Mouse (Mus musculus) kidney, embryonic 16.5 days (tissue): ENCODE measurements around the gene Abi3bp. TPM values are rescaled to one million over a fixed set of nuclear protein-coding genes. Genes with fewer than 3 reads are reported as not detected.

Source experiments
- ATAC-seq: fragments of 200-750 bp; cut with Nextera tagmentation; 2 replicates; pipeline ENCODE4 v1.8.0; 2017; ENCODE audit warnings: moderate TSS enrichment; ENCODE audit not compliant: low FRiP score, low TSS enrichment
- H3K27ac ChIP-seq: fragments of 300-500 bp; sonication (generic); 2 replicates; pipeline ENCODE4 v1.5.1; 2014; ENCODE audit warnings: low read length
- H3K27me3 ChIP-seq: fragments of 300-500 bp; sonication (generic); 2 replicates; pipeline ENCODE4 v1.6.1; 2014; ENCODE audit warnings: low read length, control low read depth, mixed read lengths; ENCODE audit not compliant: insufficient read depth
- H3K36me3 ChIP-seq: fragments of 300-500 bp; sonication (generic); 2 replicates; pipeline ENCODE4 v1.6.1; 2014; ENCODE audit warnings: low read length, control low read depth, mixed read lengths; ENCODE audit not compliant: insufficient read depth
- H3K4me1 ChIP-seq: fragments of 300-500 bp; sonication (generic); 2 replicates; pipeline ENCODE4 v1.6.1; 2014; ENCODE audit warnings: low read length, control low read depth, mixed read lengths; ENCODE audit not compliant: insufficient read depth
- H3K4me2 ChIP-seq: fragments of 300-500 bp; sonication (generic); replicated peaks from 2 replicates; pipeline ENCODE4 v1.6.1; 2014; ENCODE audit warnings: low read depth, low read length
- H3K4me3 ChIP-seq: fragments of 300-500 bp; sonication (generic); 2 replicates; pipeline ENCODE4 v1.5.1; 2014; ENCODE audit warnings: mild to moderate bottlenecking, low read length
- H3K9ac ChIP-seq: fragments of 300-500 bp; sonication (generic); replicated peaks from 2 replicates; pipeline ENCODE4 v1.6.1; 2014; ENCODE audit warnings: low read length
- H3K9me3 ChIP-seq: fragments of 300-500 bp; sonication (generic); 2 replicates; pipeline ENCODE4 v1.6.1; 2016; ENCODE audit warnings: low read length, control low read depth
- WGBS: fragments of 180-500 bp; shearing (Covaris S2); extraction: QIAGEN DNeasy Blood & Tissue Kit; methylation state at CpG from one replicate; pipeline ENCODE4 v1.1.7; 2014; 5-methylcytosine and 5-hydroxymethylcytosine counted together
- polyA plus RNA-seq: library from polyadenylated mRNA; unstranded; fragments of >200 nt; fragmentation: Nextera tagmentation; extraction: Ambion mirVana; gene quantifications from 2 replicates; pipeline ENCODE4 v1.2.1, GENCODE M21; 2015

The Abi3bp gene
- polyA plus RNA-seq, 1 experiment from 2014 or later, result 3.8 TPM

GRCm38 (mm10) chr16:56710071-56710470, 232.4 kb downstream of the Abi3bp start:
- no peaks in the 10 kb centered on the region for H3K4me1 ChIP-seq
- peaks cover 45% of the 10 kb centered on the region for H3K36me3 ChIP-seq
- no peak overlapping the region for H3K27ac ChIP-seq
- WGBS, result 93% methylated on average over 3 of the region's 3 CpGs
- no peak overlapping the region for H3K4me2 ChIP-seq
- H3K4me3 ChIP-seq, result no peak overlapping the region
- no peaks in the 10 kb centered on the region for H3K9me3 ChIP-seq
- no peak for ATAC-seq
- no peak overlapping the region for H3K9ac ChIP-seq
- no peaks in the 10 kb centered on the region for H3K27me3 ChIP-seq

GRCm38 (mm10) chr16:56715608-56716007, 237.9 kb downstream of the Abi3bp start:
- 48% methylated on average over 3 of the region's 3 CpGs for WGBS
- Histone ChIP-seq H3K9me3 (no peaks in the 10 kb centered on the region), H3K4me1 (peaks cover 15% of the 10 kb centered on the region), H3K4me3 (peak overlapping the region; percentile 76), H3K27me3 (no peaks in the 10 kb centered on the region), H3K27ac (no peak overlapping the region), H3K36me3 (peaks cover 13% of the 10 kb centered on the region), H3K9ac (0 out of 2 replicates have a peak overlapping the region, but pooled peaks have one; percentile 86), H3K4me2 (peak overlapping the region; percentile 58)
- ATAC-seq, result no peak

GRCm38 (mm10) chr16:56716557-56717179, 239.0 kb downstream of the Abi3bp start:
- H3K9me3 ChIP-seq, result no peaks in the 10 kb centered on the region
- H3K4me3 ChIP-seq, result peak overlapping the region; percentile 76
- WGBS, result under 1% methylated on average over 23 of the region's 38 CpGs
- H3K4me2 ChIP-seq, result peak overlapping the region; percentile 58
- peak overlapping the region; percentile 86 for H3K9ac ChIP-seq
- H3K4me1 ChIP-seq, result peaks cover 15% of the 10 kb centered on the region
- peaks cover 5% of the 10 kb centered on the region for H3K36me3 ChIP-seq
- peak; percentile 82 for ATAC-seq
- peak overlapping the region; percentile 98 for H3K27ac ChIP-seq
- no peaks in the 10 kb centered on the region for H3K27me3 ChIP-seq

GRCm38 (mm10) chr16:56717224-56718200, 239.8 kb downstream of the Abi3bp start, which contains the start of gene Tfg:
Tfg (minus strand) TSS chr16:56717450.
- Histone ChIP-seq H3K27me3 (no peaks in the 10 kb centered on the region), H3K36me3 (no peaks in the 10 kb centered on the region), H3K4me3 (peak within 1 kb of the TSS; percentile 76), H3K27ac (peak within 1 kb of the TSS; percentile 98), H3K4me2 (peak within 1 kb of the TSS; percentile 68), H3K9ac (peak within 1 kb of the TSS; percentile 86), H3K4me1 (peaks cover 15% of the 10 kb centered on the region), H3K9me3 (no peaks in the 10 kb centered on the region)
- peak; percentile 98 for ATAC-seq
- under 1% methylated on average over 62 of the region's 62 CpGs for WGBS

GRCm38 (mm10) chr16:56719031-56719430, 241.4 kb downstream of the Abi3bp start:
- H3K27ac ChIP-seq, result no peak overlapping the region
- peaks cover 15% of the 10 kb centered on the region for H3K4me1 ChIP-seq
- no peak overlapping the region for H3K9ac ChIP-seq
- no peaks in the 10 kb centered on the region for H3K27me3 ChIP-seq
- ATAC-seq, result no peak
- no peaks in the 10 kb centered on the region for H3K36me3 ChIP-seq
- no peak overlapping the region for H3K4me2 ChIP-seq
- no peak overlapping the region for H3K4me3 ChIP-seq
- H3K9me3 ChIP-seq, result no peaks in the 10 kb centered on the region

GRCm38 (mm10) chr16:56722357-56722756, 244.7 kb downstream of the Abi3bp start:
- no peak overlapping the region for H3K9ac ChIP-seq
- H3K9me3 ChIP-seq, result no peaks in the 10 kb centered on the region
- H3K27ac ChIP-seq, result no peak overlapping the region
- H3K27me3 ChIP-seq, result no peaks in the 10 kb centered on the region
- H3K4me2 ChIP-seq, result no peak overlapping the region
- no peak overlapping the region for H3K4me3 ChIP-seq
- whole genome bisulfite sequencing, result 55% methylated on average over 4 of the region's 4 CpGs
- H3K4me1 ChIP-seq, result peaks cover 5% of the 10 kb centered on the region; the same call in 1 of the 2 replicates
- no peak for ATAC-seq
- no peaks in the 10 kb centered on the region for H3K36me3 ChIP-seq

GRCm38 (mm10) chr16:56724927-56725326, 247.2 kb downstream of the Abi3bp start:
- ATAC-seq, result no peak; the same call in 1 of the 2 replicates
- H3K36me3 ChIP-seq, result no peaks in the 10 kb centered on the region
- no peak overlapping the region for H3K4me3 ChIP-seq
- WGBS, result 75% methylated on average over 10 of the region's 10 CpGs
- H3K9ac ChIP-seq, result no peak overlapping the region
- no peaks in the 10 kb centered on the region for H3K9me3 ChIP-seq
- no peak overlapping the region for H3K4me2 ChIP-seq
- no peaks in the 10 kb centered on the region for H3K27me3 ChIP-seq
- no peak overlapping the region for H3K27ac ChIP-seq
- H3K4me1 ChIP-seq, result no peaks in the 10 kb centered on the region

GRCm38 (mm10) chr16:56729060-56729459, 251.4 kb downstream of the Abi3bp start:
- WGBS, result 11% methylated on average over 1 of the region's 1 CpGs
- no peaks in the 10 kb centered on the region for H3K36me3 ChIP-seq
- no peak overlapping the region for H3K27ac ChIP-seq
- H3K27me3 ChIP-seq, result no peaks in the 10 kb centered on the region
- no peaks in the 10 kb centered on the region for H3K9me3 ChIP-seq
- ATAC-seq, result no peak
- no peak overlapping the region for H3K4me3 ChIP-seq
- no peaks in the 10 kb centered on the region for H3K4me1 ChIP-seq
- H3K9ac ChIP-seq, result no peak overlapping the region
- no peak overlapping the region for H3K4me2 ChIP-seq
